Mouse (Mus musculus): ENCODE data around the gene Dedd2. TPM values are rescaled to one million over a fixed set of nuclear protein-coding genes. Genes with fewer than 3 reads are reported as not detected.

Dedd2 gene
- polyA plus RNA-seq, 1 experiment = 8.8 TPM

DNA sequence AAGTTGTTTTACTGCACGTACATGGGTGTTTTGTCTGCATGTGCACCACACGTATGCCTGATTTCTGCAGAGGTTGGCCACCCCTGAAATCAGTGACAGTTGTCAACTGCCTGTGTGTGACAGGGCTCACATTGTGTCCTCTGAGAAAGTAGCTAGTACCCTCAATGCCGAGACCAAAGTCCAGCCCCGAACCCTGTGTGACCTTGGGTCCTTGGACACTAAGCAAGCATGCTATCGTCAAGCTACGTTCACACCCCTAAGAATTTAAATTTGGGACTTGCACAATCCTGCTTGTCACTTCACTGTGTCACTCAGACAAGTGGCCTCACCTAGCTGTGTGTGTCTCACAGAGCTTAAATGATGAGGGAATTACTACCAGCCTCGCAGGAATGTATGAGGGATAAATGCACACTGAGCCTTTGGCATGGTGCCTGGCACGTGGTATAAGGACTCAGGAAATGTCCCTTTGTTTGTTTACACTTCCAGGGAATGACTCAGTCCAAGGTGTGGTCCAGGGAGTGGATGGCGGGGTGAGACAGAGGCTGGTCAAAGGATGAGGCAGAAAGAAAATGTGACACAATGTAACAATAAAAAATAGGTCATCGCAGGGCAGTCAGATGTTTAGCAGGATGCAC, 22.9 kb downstream of the Dedd2 start:
- Histone ChIP-seq H3K4me2 (ENCODE audit: low read depth) (no peak overlapping the region), H3K79me2 (ENCODE audit: control insufficient read depth, insufficient read depth) (no peaks in the 10 kb centered on the region), H3ac (ENCODE audit: control insufficient read depth, insufficient read length) (no peak overlapping the region), H3K4me3 (no peak overlapping the region), H3K36me3 (ENCODE audit: control insufficient read depth, insufficient read depth) (no peaks in the 10 kb centered on the region), H3K27me3 (ENCODE audit: control insufficient read depth, insufficient read depth, insufficient read length) (peaks cover 8% of the 10 kb centered on the region)
- no peak for TF ChIP-seq POLR2AphosphoS2 (IDR thresholded peaks at IDR 0.05; ENCODE audit: insufficient read length, low read depth)
- TF ChIP-seq MAX (IDR thresholded peaks at IDR 0.05; ENCODE audit: low read depth) = no peak
- no peak for TF ChIP-seq USF1 (IDR thresholded peaks at IDR 0.05; ENCODE audit: low read depth)
- no peak for TF ChIP-seq POLR2A (IDR thresholded peaks at IDR 0.05; ENCODE audit: insufficient read length, low read depth)
- no peak for TF ChIP-seq TCF12 (IDR thresholded peaks at IDR 0.05; ENCODE audit: insufficient read depth, poor library complexity, severe bottlenecking)
- TF ChIP-seq MYOD1 (IDR thresholded peaks at IDR 0.05; ENCODE audit: control insufficient read depth in 1 of 3, insufficient read length in 2 of 3, low read depth in 2 of 3) = no peak
- TF ChIP-seq CEBPB (IDR thresholded peaks at IDR 0.05; ENCODE audit: insufficient read depth, poor library complexity, severe bottlenecking) = no peak
- TF ChIP-seq REST (IDR thresholded peaks at IDR 0.05; ENCODE audit: insufficient read depth, insufficient read length) = no peak
- no peak for TF ChIP-seq SRF (IDR thresholded peaks at IDR 0.05; ENCODE audit: control insufficient read depth, insufficient read length, low read depth)
- TF ChIP-seq MYOG (IDR thresholded peaks at IDR 0.05; ENCODE audit: control insufficient read depth in 1 of 3, insufficient read depth in 1 of 3, insufficient read length in 2 of 3, low read depth in 2 of 3) = no peak
- TF ChIP-seq TCF3 (IDR thresholded peaks at IDR 0.05; ENCODE audit: insufficient read length, low read depth) = no peak
- no peak for TF ChIP-seq E2F4 (IDR thresholded peaks at IDR 0.05; ENCODE audit: insufficient read depth)

DNA sequence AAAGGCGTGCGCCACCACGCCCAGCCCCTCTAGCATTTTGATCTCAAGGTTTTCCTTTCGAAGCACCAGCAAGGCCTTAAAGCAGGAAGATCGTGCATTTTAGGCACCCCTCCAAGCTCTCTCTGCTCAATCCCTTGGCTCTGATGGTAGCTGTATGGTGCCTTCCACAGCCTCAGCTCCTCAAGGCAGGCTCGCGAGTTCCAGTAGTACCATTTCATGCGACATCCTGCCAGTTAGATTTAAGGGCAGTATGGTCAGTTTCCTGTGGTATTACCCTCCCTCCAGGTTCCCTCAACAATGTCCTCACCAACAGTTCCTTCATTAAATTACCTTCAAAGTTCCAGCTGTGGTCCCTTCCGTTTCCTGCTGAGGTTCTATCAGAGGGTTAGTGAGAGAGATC, 24.3 kb downstream of the Dedd2 start:
- Histone ChIP-seq H3ac (ENCODE audit: control insufficient read depth, insufficient read length) (no peak overlapping the region), H3K4me2 (ENCODE audit: low read depth) (no peak overlapping the region), H3K36me3 (ENCODE audit: control insufficient read depth, insufficient read depth) (no peaks in the 10 kb centered on the region), H3K4me3 (no peak overlapping the region), H3K79me2 (ENCODE audit: control insufficient read depth, insufficient read depth) (no peaks in the 10 kb centered on the region), H3K27me3 (ENCODE audit: control insufficient read depth, insufficient read depth, insufficient read length) (peaks cover 8% of the 10 kb centered on the region)
- no peak for TF ChIP-seq MAX (IDR thresholded peaks at IDR 0.05; ENCODE audit: low read depth)
- no peak for TF ChIP-seq POLR2A (IDR thresholded peaks at IDR 0.05; ENCODE audit: insufficient read length, low read depth)
- no peak for TF ChIP-seq USF1 (IDR thresholded peaks at IDR 0.05; ENCODE audit: low read depth)

DNA sequence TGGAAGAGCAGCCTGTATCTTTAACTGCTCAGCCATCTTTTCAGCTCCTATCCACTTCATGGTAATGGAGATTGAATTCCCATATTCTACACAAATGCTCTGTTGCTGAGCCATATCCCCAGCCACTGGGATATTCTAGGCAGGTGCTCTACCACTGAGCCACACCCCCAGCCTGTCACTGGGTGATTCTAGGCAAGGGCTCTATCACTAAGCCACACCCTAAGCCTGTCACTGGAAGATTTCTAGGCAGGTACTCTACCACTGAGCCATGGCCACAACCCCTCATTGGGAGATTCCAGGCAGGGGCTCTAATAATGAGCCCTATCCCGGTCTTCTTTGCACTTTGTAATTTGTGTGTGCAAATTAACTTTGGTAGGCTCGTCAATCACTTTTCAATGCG, 25.3 kb downstream of the Dedd2 start:
- Histone ChIP-seq H3K4me2 (ENCODE audit: low read depth) (no peak overlapping the region), H3K27me3 (ENCODE audit: control insufficient read depth, insufficient read depth, insufficient read length) (peaks cover 8% of the 10 kb centered on the region), H3ac (ENCODE audit: control insufficient read depth, insufficient read length) (no peak overlapping the region), H3K4me3 (no peak overlapping the region), H3K36me3 (ENCODE audit: control insufficient read depth, insufficient read depth) (no peaks in the 10 kb centered on the region), H3K79me2 (ENCODE audit: control insufficient read depth, insufficient read depth) (no peaks in the 10 kb centered on the region)
- no peak for TF ChIP-seq POLR2AphosphoS2 (IDR thresholded peaks at IDR 0.05; ENCODE audit: insufficient read length, low read depth)
- no peak for TF ChIP-seq MYOD1 (IDR thresholded peaks at IDR 0.05; ENCODE audit: control insufficient read depth in 1 of 3, insufficient read length in 2 of 3, low read depth in 2 of 3)
- TF ChIP-seq E2F4 (IDR thresholded peaks at IDR 0.05; ENCODE audit: insufficient read depth) = no peak
- no peak for TF ChIP-seq REST (IDR thresholded peaks at IDR 0.05; ENCODE audit: insufficient read depth, insufficient read length)
- no peak for TF ChIP-seq POLR2A (IDR thresholded peaks at IDR 0.05; ENCODE audit: insufficient read length, low read depth)
- TF ChIP-seq MAX (IDR thresholded peaks at IDR 0.05; ENCODE audit: low read depth) = no peak
- TF ChIP-seq SRF (IDR thresholded peaks at IDR 0.05; ENCODE audit: control insufficient read depth, insufficient read length, low read depth) = no peak
- TF ChIP-seq CEBPB (IDR thresholded peaks at IDR 0.05; ENCODE audit: insufficient read depth, poor library complexity, severe bottlenecking) = no peak
- TF ChIP-seq MYOG (IDR thresholded peaks at IDR 0.05; ENCODE audit: control insufficient read depth in 1 of 3, insufficient read depth in 1 of 3, insufficient read length in 2 of 3, low read depth in 2 of 3) = no peak
- TF ChIP-seq TCF3 (IDR thresholded peaks at IDR 0.05; ENCODE audit: insufficient read length, low read depth) = no peak
- TF ChIP-seq USF1 (IDR thresholded peaks at IDR 0.05; ENCODE audit: low read depth) = no peak
- TF ChIP-seq TCF12 (IDR thresholded peaks at IDR 0.05; ENCODE audit: insufficient read depth, poor library complexity, severe bottlenecking) = no peak

DNA sequence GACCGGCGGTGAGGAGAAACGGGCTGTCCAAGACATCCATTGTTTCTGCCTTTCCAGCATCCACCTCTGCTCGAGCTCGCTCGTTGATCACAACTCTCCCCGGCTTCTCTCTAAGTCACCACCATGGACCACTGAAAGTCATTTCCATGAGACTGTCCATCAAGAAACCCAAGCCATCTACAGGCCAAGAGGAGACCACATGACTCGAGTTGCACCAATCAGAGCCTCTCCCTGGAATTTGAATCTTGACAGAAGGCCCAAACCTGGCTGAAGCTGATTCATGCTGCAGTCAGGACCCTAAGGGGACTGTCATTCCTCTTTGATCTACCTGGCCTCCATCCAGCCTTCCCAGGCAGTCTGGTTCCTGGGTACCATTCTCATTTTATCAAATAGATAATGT, 28.3 kb downstream of the Dedd2 start:
- Histone ChIP-seq H3K36me3 (ENCODE audit: control insufficient read depth, insufficient read depth) (no peaks in the 10 kb centered on the region), H3K4me3 (no peak overlapping the region), H3K4me2 (ENCODE audit: low read depth) (no peak overlapping the region), H3ac (ENCODE audit: control insufficient read depth, insufficient read length) (no peak overlapping the region), H3K27me3 (ENCODE audit: control insufficient read depth, insufficient read depth, insufficient read length) (peaks cover 8% of the 10 kb centered on the region), H3K79me2 (ENCODE audit: control insufficient read depth, insufficient read depth) (no peaks in the 10 kb centered on the region)
- TF ChIP-seq MYOG (IDR thresholded peaks at IDR 0.05; ENCODE audit: control insufficient read depth in 1 of 3, insufficient read depth in 1 of 3, insufficient read length in 2 of 3, low read depth in 2 of 3) = no peak
- TF ChIP-seq E2F4 (IDR thresholded peaks at IDR 0.05; ENCODE audit: insufficient read depth) = no peak
- TF ChIP-seq SRF (IDR thresholded peaks at IDR 0.05; ENCODE audit: control insufficient read depth, insufficient read length, low read depth) = no peak
- no peak for TF ChIP-seq MAX (IDR thresholded peaks at IDR 0.05; ENCODE audit: low read depth)
- TF ChIP-seq TCF3 (IDR thresholded peaks at IDR 0.05; ENCODE audit: insufficient read length, low read depth) = no peak
- no peak for TF ChIP-seq USF1 (IDR thresholded peaks at IDR 0.05; ENCODE audit: low read depth)
- TF ChIP-seq POLR2AphosphoS2 (IDR thresholded peaks at IDR 0.05; ENCODE audit: insufficient read length, low read depth) = no peak
- no peak for TF ChIP-seq TCF12 (IDR thresholded peaks at IDR 0.05; ENCODE audit: insufficient read depth, poor library complexity, severe bottlenecking)
- no peak for TF ChIP-seq MYOD1 (IDR thresholded peaks at IDR 0.05; ENCODE audit: control insufficient read depth in 1 of 3, insufficient read length in 2 of 3, low read depth in 2 of 3)
- no peak for TF ChIP-seq REST (IDR thresholded peaks at IDR 0.05; ENCODE audit: insufficient read depth, insufficient read length)
- no peak for TF ChIP-seq POLR2A (IDR thresholded peaks at IDR 0.05; ENCODE audit: insufficient read length, low read depth)
- TF ChIP-seq CEBPB (IDR thresholded peaks at IDR 0.05; ENCODE audit: insufficient read depth, poor library complexity, severe bottlenecking) = no peak

DNA sequence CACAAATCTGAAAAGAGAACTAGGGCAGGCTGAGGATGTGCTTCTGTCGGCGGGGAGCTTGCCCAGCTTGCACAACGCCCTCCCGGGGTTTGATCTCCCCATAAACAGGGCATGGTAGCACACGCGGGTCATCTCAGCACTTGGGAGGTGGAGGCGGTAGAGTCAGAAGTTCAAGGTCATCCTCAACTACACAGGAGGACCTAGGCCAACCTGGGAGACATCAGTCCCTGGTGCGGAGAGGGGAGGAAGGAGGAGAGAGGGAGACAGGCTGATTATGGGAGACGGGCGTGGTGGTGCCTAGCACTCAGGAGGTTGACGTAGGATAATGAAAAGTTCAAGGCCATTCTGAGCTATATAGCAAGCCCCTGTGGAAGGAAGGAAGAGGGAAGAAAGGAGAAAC, 29.6 kb downstream of the Dedd2 start:
- H3K4me3 ChIP-seq = no peak overlapping the region
- no peaks in the 10 kb centered on the region for H3K79me2 ChIP-seq (ENCODE audit: control insufficient read depth, insufficient read depth)
- no peaks in the 10 kb centered on the region for H3K36me3 ChIP-seq (ENCODE audit: control insufficient read depth, insufficient read depth)
- TF ChIP-seq CEBPB (IDR thresholded peaks at IDR 0.05; ENCODE audit: insufficient read depth, poor library complexity, severe bottlenecking) (no peak), MYOG (IDR thresholded peaks at IDR 0.05; ENCODE audit: control insufficient read depth in 1 of 3, insufficient read depth in 1 of 3, insufficient read length in 2 of 3, low read depth in 2 of 3) (no peak)
- peaks cover 8% of the 10 kb centered on the region for H3K27me3 ChIP-seq (ENCODE audit: control insufficient read depth, insufficient read depth, insufficient read length)
- H3K4me2 ChIP-seq (ENCODE audit: low read depth) = no peak overlapping the region
- H3ac ChIP-seq (ENCODE audit: control insufficient read depth, insufficient read length) = no peak overlapping the region

Data from myocyte (in vitro differentiated cells).